24 mouse cellular contexts compared by ENCODE assay signal in the genomic region with DNA sequence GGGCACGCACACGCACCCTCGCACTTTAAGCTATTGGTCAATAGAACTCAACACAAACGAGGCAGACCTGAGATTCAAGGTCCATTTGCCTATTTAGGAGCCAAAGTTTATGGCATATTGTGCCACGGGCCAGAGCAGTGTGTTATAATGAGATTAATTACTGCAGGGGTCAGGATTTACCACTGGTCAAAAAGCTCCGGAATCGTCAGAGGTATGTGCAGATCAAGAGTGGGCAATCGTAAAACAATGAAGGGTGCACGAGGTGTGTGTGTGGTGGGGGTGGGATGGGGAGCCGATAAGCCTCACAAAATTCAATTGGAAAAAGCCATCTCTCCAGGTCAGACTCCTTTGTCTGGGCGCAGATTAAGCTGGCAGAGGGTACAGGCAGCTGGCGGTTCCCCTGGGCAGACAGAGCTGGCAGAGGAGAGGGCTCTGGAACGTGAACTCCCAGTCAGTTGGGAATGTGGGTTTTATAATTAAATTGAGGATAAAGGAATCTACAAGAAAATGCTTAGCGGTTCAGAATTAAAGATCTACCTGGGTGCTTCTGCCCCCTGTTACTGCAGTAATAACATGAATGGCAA.
A peak's percentile ranks its signal among the peaks of the same experiment; 100 is the strongest.
DNase-seq lines count a peak whose midpoint lies in the region; ATAC-seq and TF ChIP-seq lines count a peak whose summit lies in the region.
"Had no signal": no experiment of that assay in that cellular context is flagged by ENCODE, and none has a peak within 500 bp of the region (broad histone marks: within the 10 kb centered on the region; RNA-seq: fewer than 3 reads in every experiment).

No protein-coding gene starts in this region.

- H3K4me1 ChIP-seq in hindbrain, postnatal 0 days (ENCODE audit: insufficient read depth, low read length), result no peaks in the 10 kb centered on the region
- H3K4me1 ChIP-seq in hindbrain, embryonic 12.5 days, result peaks cover 14% of the 10 kb centered on the region
- peaks cover 23% of the 10 kb centered on the region for H3K4me1 ChIP-seq in neural tube, embryonic 13.5 days (replicated peaks)
- peaks cover 13% of the 10 kb centered on the region for H3K4me1 ChIP-seq in neural tube, embryonic 15.5 days
- peaks cover 29% of the 10 kb centered on the region for H3K4me1 ChIP-seq in forebrain, embryonic 15.5 days

- 58% methylated on average over 14 of the region's 14 CpGs for WGBS in hindbrain, postnatal 0 days
- 81% methylated on average over 14 of the region's 14 CpGs for WGBS in hindbrain, embryonic 12.5 days
- WGBS in neural tube, embryonic 13.5 days, result 65% methylated on average over 14 of the region's 14 CpGs
- 58% methylated on average over 14 of the region's 14 CpGs for WGBS in neural tube, embryonic 15.5 days
- WGBS in forebrain, embryonic 15.5 days, result 44% methylated on average over 14 of the region's 14 CpGs

- H3K9me3 ChIP-seq in hindbrain, postnatal 0 days (ENCODE audit: low read length), result no peaks in the 10 kb centered on the region
- H3K9me3 ChIP-seq in hindbrain, embryonic 12.5 days (replicated peaks), result no peaks in the 10 kb centered on the region
- H3K9me3 ChIP-seq in neural tube, embryonic 13.5 days, result no peaks in the 10 kb centered on the region
- H3K9me3 ChIP-seq in neural tube, embryonic 15.5 days (replicated peaks), result no peaks in the 10 kb centered on the region
- H3K9me3 ChIP-seq in forebrain, embryonic 15.5 days, result no peaks in the 10 kb centered on the region
- H3K9me3 ChIP-seq: heart, embryonic 12.5 days; limb, embryonic 12.5 days; liver, embryonic 12.5 days had no signal

- DNase-seq in adrenal gland, postnatal 14 days, result peak; percentile 41
- DNase-seq in adrenal gland, postnatal 25 days, result no peak
- peak; percentile 31 for DNase-seq in hindbrain, postnatal 0 days (ENCODE audit: low spot score)
- DNase-seq: adrenal gland, adult 8-10 months; cerebellum, adult 11-12 months; gastrocnemius, postnatal 10 days; heart, adult 11 months; heart, postnatal 14 days; kidney, adult 9 months; layer of hippocampus, adult 9-11 months; lung, adult 2 months; right cerebral cortex, adult 18-20 months had no signal

- ATAC-seq in hindbrain, postnatal 0 days, result no peak
- ATAC-seq in hindbrain, embryonic 12.5 days (ENCODE audit: low FRiP score), result no peak
- ATAC-seq in neural tube, embryonic 13.5 days (ENCODE audit: low read depth), result 0 out of 2 replicates have a peak, but pooled peaks have one; percentile 3
- no peak for ATAC-seq in neural tube, embryonic 15.5 days (ENCODE audit: low FRiP score)
- ATAC-seq in forebrain, embryonic 15.5 days (replicated peaks), result 0 out of 2 replicates have a peak, but pooled peaks have one; percentile 33
- ATAC-seq in frontal cortex, adult (ENCODE audit: low TSS enrichment), result no peak
- ATAC-seq: CD4-positive, CD25-positive, alpha-beta regulatory T cell, adult 4 months; inflammation-experienced regulatory T-cells, adult 6 months; liver, embryonic 12.5 days had no signal

- no peak overlapping the region for H3K27ac ChIP-seq in hindbrain, postnatal 0 days
- no peak overlapping the region for H3K27ac ChIP-seq in hindbrain, embryonic 12.5 days
- H3K27ac ChIP-seq in neural tube, embryonic 13.5 days (replicated peaks), result no peak overlapping the region
- no peak overlapping the region for H3K27ac ChIP-seq in neural tube, embryonic 15.5 days (replicated peaks)
- H3K27ac ChIP-seq in forebrain, embryonic 15.5 days (replicated peaks), result 0 out of 2 replicates have a peak overlapping the region, but pooled peaks have one; percentile 6
- H3K27ac ChIP-seq: limb, embryonic 12.5 days; liver, embryonic 12.5 days; stomach, postnatal 0 days had no signal

- H3K4me2 ChIP-seq in hindbrain, postnatal 0 days (ENCODE audit: low read depth, low read length), result no peak overlapping the region
- no peak overlapping the region for H3K4me2 ChIP-seq in hindbrain, embryonic 12.5 days (replicated peaks)
- H3K4me2 ChIP-seq in neural tube, embryonic 13.5 days, result no peak overlapping the region
- no peak overlapping the region for H3K4me2 ChIP-seq in neural tube, embryonic 15.5 days
- no peak overlapping the region for H3K4me2 ChIP-seq in forebrain, embryonic 15.5 days (replicated peaks)
- H3K4me2 ChIP-seq: heart, embryonic 12.5 days; limb, embryonic 12.5 days; liver, embryonic 12.5 days had no signal

- no peak overlapping the region for H3K4me3 ChIP-seq in hindbrain, postnatal 0 days (ENCODE audit: low read length)
- H3K4me3 ChIP-seq in hindbrain, embryonic 12.5 days, result no peak overlapping the region
- H3K4me3 ChIP-seq in neural tube, embryonic 13.5 days, result no peak overlapping the region
- H3K4me3 ChIP-seq in neural tube, embryonic 15.5 days (replicated peaks), result no peak overlapping the region
- H3K4me3 ChIP-seq in forebrain, embryonic 15.5 days, result no peak overlapping the region
- H3K4me3 ChIP-seq: heart, embryonic 12.5 days; limb, embryonic 12.5 days; liver, embryonic 12.5 days; myocyte had no signal

- H3K36me3 ChIP-seq in hindbrain, postnatal 0 days (ENCODE audit: insufficient read depth, low read length), result no peaks in the 10 kb centered on the region
- H3K36me3 ChIP-seq in hindbrain, embryonic 12.5 days, result no peaks in the 10 kb centered on the region
- no peaks in the 10 kb centered on the region for H3K36me3 ChIP-seq in neural tube, embryonic 13.5 days
- no peaks in the 10 kb centered on the region for H3K36me3 ChIP-seq in neural tube, embryonic 15.5 days
- no peaks in the 10 kb centered on the region for H3K36me3 ChIP-seq in forebrain, embryonic 15.5 days
- H3K36me3 ChIP-seq: heart, embryonic 12.5 days; limb, embryonic 12.5 days; liver, embryonic 12.5 days had no signal

- no peak for TF ChIP-seq CTCF in hindbrain, postnatal 0 days (IDR thresholded peaks at IDR 0.05; ENCODE audit: low read depth)

- H3K9ac ChIP-seq in hindbrain, postnatal 0 days (replicated peaks; ENCODE audit: low read length), result no peak overlapping the region
- no peak overlapping the region for H3K9ac ChIP-seq in hindbrain, embryonic 12.5 days
- H3K9ac ChIP-seq in neural tube, embryonic 13.5 days, result no peak overlapping the region
- no peak overlapping the region for H3K9ac ChIP-seq in neural tube, embryonic 15.5 days (replicated peaks)
- no peak overlapping the region for H3K9ac ChIP-seq in forebrain, embryonic 15.5 days (replicated peaks)
- H3K9ac ChIP-seq: heart, embryonic 12.5 days; limb, embryonic 12.5 days; liver, embryonic 12.5 days had no signal

- H3K27me3 ChIP-seq in hindbrain, postnatal 0 days (ENCODE audit: insufficient read depth, low read length), result no peaks in the 10 kb centered on the region
- no peaks in the 10 kb centered on the region for H3K27me3 ChIP-seq in hindbrain, embryonic 12.5 days
- no peaks in the 10 kb centered on the region; the same call in 1 of the 2 replicates for H3K27me3 ChIP-seq in neural tube, embryonic 13.5 days
- no peaks in the 10 kb centered on the region for H3K27me3 ChIP-seq in neural tube, embryonic 15.5 days (replicated peaks)
- no peaks in the 10 kb centered on the region for H3K27me3 ChIP-seq in forebrain, embryonic 15.5 days
- H3K27me3 ChIP-seq: heart, embryonic 12.5 days; liver, embryonic 12.5 days had no signal

Comparison
In these comparisons a context has a peak if more than half of its experiments do, and no peak if none do; other contexts are left out.
1. ATAC-seq: peak in neural tube, embryonic 13.5 days (single experiment) and forebrain, embryonic 15.5 days (single experiment); none in hindbrain, postnatal 0 days (single experiment), hindbrain, embryonic 12.5 days (single experiment), neural tube, embryonic 15.5 days (single experiment) and frontal cortex, adult (single experiment).